Mouse (Mus musculus): ENCODE results near the gene Faf2.

DNA sequence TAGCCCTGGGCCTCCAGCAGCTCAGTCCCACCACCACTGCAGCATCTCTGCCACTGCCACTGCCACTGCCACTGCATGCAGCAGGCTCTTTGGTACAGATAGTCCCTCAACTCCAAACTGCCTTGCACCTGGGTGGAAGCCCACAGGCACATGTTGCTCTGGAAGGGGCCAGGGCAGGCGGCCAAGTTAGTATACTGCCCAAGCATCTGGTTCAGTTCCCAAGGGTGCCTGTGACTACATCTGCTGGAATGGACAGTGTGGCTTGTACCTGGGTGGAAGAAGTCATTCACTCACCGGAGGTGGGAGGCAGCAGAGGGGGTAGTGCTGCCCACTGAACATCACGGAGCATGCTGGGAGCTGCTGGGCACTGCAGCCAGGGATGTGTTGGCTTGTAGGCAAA is 61.7 kb downstream of the Faf2 start:
- TF ChIP-seq CTCF (conservative IDR thresholded peaks at IDR 0.05; ENCODE audit: low read length) (no peak), NANOG (IDR thresholded peaks at IDR 0.05; ENCODE audit: borderline replicate concordance, low read length) (no peak), POU5F1 (IDR thresholded peaks at IDR 0.05; ENCODE audit: borderline replicate concordance, low read length) (no peak)
